Mouse (Mus musculus) cortical plate, adult 2 months (tissue): ENCODE results near the gene Fbh1. TPM values are rescaled to one million over a fixed set of nuclear protein-coding genes. Genes with fewer than 3 reads are reported as not detected.

ENCODE experiments used
- H3K27ac ChIP-seq: fragments of 200-500 bp; 2 replicates; pipeline ENCODE4 v1.5.1; 2012; ENCODE audit warnings: low read length, control low read depth, inconsistent platforms; ENCODE audit not compliant: insufficient read depth
- H3K4me1 ChIP-seq: fragments of 200-500 bp; 2 replicates; pipeline ENCODE4 v1.6.1; 2011; ENCODE audit warnings: low read length; ENCODE audit not compliant: control insufficient read depth, insufficient read depth
- H3K4me3 ChIP-seq: fragments of 200-500 bp; 2 replicates; pipeline ENCODE4 v1.5.1; 2011; ENCODE audit warnings: mild to moderate bottlenecking, low read length, control low read depth; ENCODE audit not compliant: insufficient read depth
- CTCF ChIP-seq: fragments of 200-500 bp; IDR thresholded peaks from 2 replicates; pipeline ENCODE4 v1.5.1; 2011; ENCODE audit warnings: mild to moderate bottlenecking, control low read depth, low read length; ENCODE audit not compliant: insufficient read depth; ENCODE audit errors: extremely low read depth
- POLR2A ChIP-seq: fragments of 200-500 bp; IDR thresholded peaks from 2 replicates; pipeline ENCODE4 v1.6.1; 2011; ENCODE audit warnings: mild to moderate bottlenecking, low read length, control low read depth; ENCODE audit not compliant: insufficient read depth; ENCODE audit errors: extremely low read depth
- polyA plus RNA-seq: library from polyadenylated mRNA; depleted of rRNA; stranded (reverse); fragments of >200 nt; gene quantifications from 2 replicates; pipeline ENCODE4 v1.2.3, GENCODE M21; 2012

Fbh1 gene
- polyA plus RNA-seq, 1 experiment: 90.0 TPM

DNA sequence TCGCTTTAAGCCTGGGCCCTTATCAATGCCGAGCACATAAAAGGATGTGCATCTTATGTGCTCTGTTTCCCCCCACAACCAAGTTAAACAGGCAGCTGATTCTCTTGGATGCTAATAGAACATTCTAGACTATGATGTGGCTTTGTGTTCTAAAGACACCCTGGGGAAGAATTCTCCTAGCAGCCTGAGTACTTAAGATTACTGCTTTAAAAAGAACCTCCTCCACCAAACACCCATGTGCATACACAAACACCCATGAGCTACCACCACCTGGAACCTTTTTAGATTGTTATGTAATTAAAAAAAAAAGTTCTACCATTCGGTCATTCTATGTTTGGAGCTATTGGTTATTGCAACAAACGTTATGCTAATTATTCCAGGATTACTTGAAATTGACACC, 5.0 kb downstream of the Fbh1 start:
- 0 out of 2 replicates have a peak overlapping the region, but pooled peaks have one; percentile 47 for H3K27ac ChIP-seq
- no peak for TF ChIP-seq POLR2A
- no peak for TF ChIP-seq CTCF

GRCm38 (mm10) chr2:11771701-11772100, 5.7 kb downstream of the Fbh1 start:
- H3K4me3 ChIP-seq: no peak overlapping the region
- H3K4me1 ChIP-seq: peaks cover 6% of the 10 kb centered on the region
- TF ChIP-seq CTCF (no peak), POLR2A (no peak)
- no peak overlapping the region for H3K27ac ChIP-seq

More for the DNA sequence above, 5.0 kb downstream of the Fbh1 start:
- Histone ChIP-seq H3K4me1 (peaks cover 6% of the 10 kb centered on the region), H3K4me3 (no peak overlapping the region)

- H3K4me3 ChIP-seq: no peak overlapping the region
- peaks cover 7% of the 10 kb centered on the region for H3K4me1 ChIP-seq
- no peak overlapping the region for H3K27ac ChIP-seq
- no peak for TF ChIP-seq POLR2A
- TF ChIP-seq CTCF: no peak
These were observed 10.2 kb downstream of the Fbh1 start for GRCm38 (mm10) chr2:11767161-11767545.

- Histone ChIP-seq H3K4me3 (no peak overlapping the region), H3K27ac (no peak overlapping the region), H3K4me1 (peaks cover 7% of the 10 kb centered on the region)
- TF ChIP-seq CTCF: no peak
- TF ChIP-seq POLR2A: no peak
These were observed 10.8 kb downstream of the Fbh1 start for GRCm38 (mm10) chr2:11766485-11767160.

GRCm38 (mm10) chr2:11765694-11766093, 11.7 kb downstream of the Fbh1 start:
- Histone ChIP-seq H3K27ac (no peak overlapping the region), H3K4me1 (peaks cover 4% of the 10 kb centered on the region; the same call in 1 of the 2 replicates), H3K4me3 (no peak overlapping the region)
- no peak for TF ChIP-seq CTCF
- TF ChIP-seq POLR2A: no peak

DNA sequence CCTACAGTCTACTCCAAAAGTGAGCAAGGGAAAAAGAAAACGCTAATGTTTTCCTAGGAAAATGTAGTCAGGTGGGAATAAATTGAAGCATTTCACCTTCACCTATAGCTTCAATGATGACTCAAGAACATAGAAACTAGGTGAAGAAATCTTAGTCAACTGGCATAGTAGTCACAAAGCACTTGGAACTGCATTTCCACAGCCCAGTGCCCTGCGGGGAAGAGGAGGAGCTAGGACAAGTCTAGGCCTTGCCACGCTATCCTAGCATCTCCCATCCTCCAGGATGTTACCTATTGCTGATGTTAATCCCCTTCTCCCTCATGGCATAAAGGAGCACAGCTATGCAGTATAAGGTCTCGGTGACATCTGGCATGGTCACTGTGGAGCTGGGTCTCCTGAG, 14.8 kb downstream of the Fbh1 start:
- TF ChIP-seq POLR2A (no peak), CTCF (no peak)
- H3K27ac ChIP-seq: no peak overlapping the region
- peaks cover 4% of the 10 kb centered on the region; the same call in 1 of the 2 replicates for H3K4me1 ChIP-seq
- no peak overlapping the region for H3K4me3 ChIP-seq

GRCm38 (mm10) chr2:11739516-11740051, 37.8 kb downstream of the Fbh1 start:
- TF ChIP-seq POLR2A (no peak), CTCF (no peak)
- Histone ChIP-seq H3K4me1 (no peaks in the 10 kb centered on the region), H3K4me3 (no peak overlapping the region), H3K27ac (no peak overlapping the region; the same call in 1 of the 2 replicates)

DNA sequence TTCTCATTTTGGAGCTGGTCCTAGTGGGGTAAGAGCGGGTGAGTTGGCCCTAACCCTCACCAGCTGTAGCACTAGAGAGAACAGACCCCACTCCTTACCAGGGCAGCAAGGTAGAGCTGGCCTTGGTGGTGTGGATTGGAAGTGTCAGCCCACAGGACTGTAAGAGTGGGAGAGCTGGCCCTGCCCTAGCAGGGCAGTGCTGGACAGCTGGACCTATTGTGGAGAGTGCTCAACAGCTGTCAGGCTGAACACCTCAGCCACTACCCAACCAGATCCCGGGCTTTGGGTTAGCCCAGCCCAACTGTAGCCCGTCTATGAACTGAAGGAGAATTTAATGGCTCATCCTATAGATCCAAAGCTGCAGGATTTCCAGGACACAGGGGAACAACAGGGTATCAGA, 38.6 kb downstream of the Fbh1 start:
- no peak for TF ChIP-seq CTCF
- no peak for TF ChIP-seq POLR2A
- Histone ChIP-seq H3K27ac (no peak overlapping the region), H3K4me3 (no peak overlapping the region), H3K4me1 (no peaks in the 10 kb centered on the region)

GRCm38 (mm10) chr2:11735853-11736252, 41.5 kb downstream of the Fbh1 start:
- TF ChIP-seq POLR2A: no peak
- no peak for TF ChIP-seq CTCF
- Histone ChIP-seq H3K27ac (no peak overlapping the region), H3K4me3 (no peak overlapping the region), H3K4me1 (peaks cover 1% of the 10 kb centered on the region)

GRCm38 (mm10) chr2:11732978-11733377, 44.4 kb downstream of the Fbh1 start:
- Histone ChIP-seq H3K4me1 (peaks cover 1% of the 10 kb centered on the region), H3K27ac (no peak overlapping the region), H3K4me3 (no peak overlapping the region)
- TF ChIP-seq POLR2A (no peak), CTCF (no peak)

DNA sequence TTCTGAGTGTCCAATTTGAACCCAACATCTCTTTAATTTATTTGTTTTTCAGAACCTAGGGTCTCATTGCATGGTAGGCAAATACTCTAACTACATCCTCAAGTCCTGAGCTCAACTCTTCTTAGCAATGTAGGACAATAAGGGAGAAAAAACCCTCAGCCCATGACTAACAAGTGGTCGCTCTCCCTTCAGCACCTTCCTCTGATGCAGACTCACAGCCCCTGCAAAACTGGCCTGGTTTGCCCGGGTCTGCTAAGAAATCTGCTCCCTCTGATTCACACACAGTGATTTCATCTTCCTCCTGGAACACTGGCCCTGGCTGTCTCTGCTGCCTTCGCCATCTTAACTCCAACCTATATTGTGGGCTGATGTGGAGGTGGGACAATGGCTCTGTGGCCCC, 48.3 kb downstream of the Fbh1 start:
- Histone ChIP-seq H3K4me1 (peaks cover 1% of the 10 kb centered on the region), H3K4me3 (no peak overlapping the region), H3K27ac (no peak overlapping the region)
- TF ChIP-seq POLR2A: no peak
- no peak for TF ChIP-seq CTCF
